Mouse (Mus musculus): ENCODE data around the gene Trhde. TPM values are rescaled to one million over a fixed set of nuclear protein-coding genes. Genes with fewer than 3 reads are reported as not detected.
A peak's percentile ranks its signal among the peaks of the same experiment; 100 is the strongest.

Gene Trhde
- polyA plus RNA-seq, 1 experiment from 2014 or later: 0.12 TPM

DNA sequence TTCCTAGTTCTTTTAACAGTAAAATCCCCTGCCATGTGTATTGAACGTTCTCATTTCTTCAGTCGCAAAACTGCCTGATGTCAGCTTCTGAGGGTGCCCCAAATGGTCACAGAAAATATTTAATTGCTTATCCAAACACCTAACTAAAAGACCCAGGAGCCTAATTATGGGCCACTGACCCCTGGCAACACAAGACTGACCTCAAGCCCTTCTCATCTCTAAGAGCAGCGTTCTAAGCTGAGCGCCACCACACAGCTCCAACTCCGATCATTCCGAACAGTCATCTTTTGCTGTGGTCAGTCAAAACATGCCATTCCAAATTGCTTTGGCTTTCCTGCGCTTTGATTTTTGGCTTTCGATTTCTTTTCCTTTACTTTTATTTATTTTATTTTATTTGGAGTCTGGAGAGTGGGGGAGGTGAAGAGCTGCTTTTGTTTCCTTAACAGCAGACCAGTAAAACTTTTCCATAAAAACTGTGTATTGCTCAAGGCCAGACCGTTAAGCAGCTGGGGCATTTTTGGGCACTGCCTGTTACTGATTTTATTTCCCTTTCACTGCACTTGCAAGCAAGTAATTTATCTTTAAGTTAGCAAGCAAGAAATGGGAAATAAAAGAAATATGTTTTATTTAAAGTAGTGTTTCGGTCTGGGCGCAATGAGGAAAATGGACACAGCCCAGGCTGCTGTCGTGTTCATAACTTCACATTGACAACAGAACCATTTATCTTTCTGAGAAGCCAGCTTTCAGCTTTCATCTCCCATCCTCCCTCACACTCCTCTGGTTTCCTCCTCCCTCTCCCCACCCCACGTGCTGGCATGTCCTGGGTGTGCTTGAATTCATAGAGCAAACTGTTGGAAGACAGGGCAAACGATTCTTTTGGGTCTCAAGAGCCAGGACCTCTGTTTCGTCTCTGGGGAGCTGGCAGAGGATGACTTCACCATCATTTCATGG, 59.1 kb downstream of the Trhde start:
- Histone ChIP-seq H3K4me3 (replicated peaks; ENCODE audit: low read depth, low read length) (no peak overlapping the region), H3K27ac (no peak overlapping the region), H3K4me2 (ENCODE audit: low read length) (peak overlapping the region; percentile 35; the same call in 1 of the 2 replicates), H3K4me1 (replicated peaks; ENCODE audit: insufficient read depth, low read length) (no peaks in the 10 kb centered on the region), H3K36me3 (ENCODE audit: insufficient read depth, low read length) (no peaks in the 10 kb centered on the region), H3K27me3 (ENCODE audit: insufficient read depth, low read length) (no peaks in the 10 kb centered on the region), H3K9me3 (replicated peaks; ENCODE audit: low read length) (no peaks in the 10 kb centered on the region), H3K9ac (ENCODE audit: low read depth, low read length) (no peak overlapping the region)
- ATAC-seq (replicated peaks; ENCODE audit: low FRiP score, low read depth) (no peak), DNase-seq (ENCODE audit: low spot score) (no peak)
- TF ChIP-seq CTCF (IDR thresholded peaks at IDR 0.05; ENCODE audit: low read depth): no peak
- 29% methylated on average over 15 of the region's 15 CpGs for WGBS

DNA sequence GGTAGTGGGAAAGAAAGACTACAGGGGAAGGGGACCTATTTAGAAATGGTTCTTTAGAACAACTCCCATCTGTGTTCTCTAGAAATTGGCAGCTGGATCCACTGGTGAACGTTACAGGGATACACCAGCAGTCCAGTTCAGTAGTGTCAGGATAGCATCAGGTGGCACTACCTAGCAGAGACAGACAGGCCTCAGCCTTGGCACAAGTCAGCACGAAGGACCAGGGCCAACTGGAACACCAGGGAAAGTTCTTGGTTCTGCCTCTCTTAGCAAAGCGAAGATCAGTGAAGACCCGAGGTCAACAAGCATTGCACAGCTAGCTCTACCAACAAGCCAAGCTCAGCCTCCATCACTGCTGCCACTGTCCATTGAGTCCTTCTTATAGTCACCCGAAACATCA, 62.2 kb downstream of the Trhde start:
- WGBS: 89% methylated on average over 5 of the region's 5 CpGs
- ATAC-seq (replicated peaks; ENCODE audit: low FRiP score, low read depth): no peak
- no peak for DNase-seq (ENCODE audit: low spot score)
- no peaks in the 10 kb centered on the region for H3K9me3 ChIP-seq (replicated peaks; ENCODE audit: low read length)
- H3K36me3 ChIP-seq (ENCODE audit: insufficient read depth, low read length): no peaks in the 10 kb centered on the region
- H3K27me3 ChIP-seq (ENCODE audit: insufficient read depth, low read length): no peaks in the 10 kb centered on the region
- no peak overlapping the region for H3K9ac ChIP-seq (ENCODE audit: low read depth, low read length)
- H3K27ac ChIP-seq: no peak overlapping the region
- no peak overlapping the region for H3K4me3 ChIP-seq (replicated peaks; ENCODE audit: low read depth, low read length)
- H3K4me2 ChIP-seq (ENCODE audit: low read length): no peak overlapping the region
- TF ChIP-seq CTCF (IDR thresholded peaks at IDR 0.05; ENCODE audit: low read depth): no peak
- H3K4me1 ChIP-seq (replicated peaks; ENCODE audit: insufficient read depth, low read length): no peaks in the 10 kb centered on the region

DNA sequence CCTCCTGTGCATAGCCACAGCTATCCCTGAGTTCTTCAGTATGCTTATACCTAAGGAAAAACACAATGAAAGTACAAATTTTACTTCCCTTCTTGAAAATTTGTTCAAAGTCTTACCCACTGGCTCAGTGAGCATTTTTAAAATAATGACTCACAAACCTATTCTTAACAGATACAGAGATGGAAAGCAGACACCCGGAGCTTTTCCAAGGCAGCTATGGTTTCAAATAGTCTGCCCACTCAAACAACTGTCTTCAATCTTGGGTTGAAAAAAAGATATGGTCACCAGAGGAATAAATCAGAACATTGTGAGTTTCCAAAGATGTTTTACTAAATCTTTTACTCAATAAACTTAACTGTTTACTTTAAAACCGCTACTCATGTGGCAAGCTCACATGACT, 64.5 kb downstream of the Trhde start:
- no peak overlapping the region for H3K9ac ChIP-seq (ENCODE audit: low read depth, low read length)
- H3K27me3 ChIP-seq (ENCODE audit: insufficient read depth, low read length): no peaks in the 10 kb centered on the region
- no peaks in the 10 kb centered on the region for H3K4me1 ChIP-seq (replicated peaks; ENCODE audit: insufficient read depth, low read length)
- H3K4me3 ChIP-seq (replicated peaks; ENCODE audit: low read depth, low read length): no peak overlapping the region
- DNase-seq (ENCODE audit: low spot score) (no peak), ATAC-seq (replicated peaks; ENCODE audit: low FRiP score, low read depth) (no peak)
- WGBS: 77% methylated on average over 2 of the region's 2 CpGs
- H3K4me2 ChIP-seq (ENCODE audit: low read length): no peak overlapping the region
- H3K36me3 ChIP-seq (ENCODE audit: insufficient read depth, low read length): no peaks in the 10 kb centered on the region
- H3K9me3 ChIP-seq (replicated peaks; ENCODE audit: low read length): no peaks in the 10 kb centered on the region
- no peak for TF ChIP-seq CTCF (IDR thresholded peaks at IDR 0.05; ENCODE audit: low read depth)
- H3K27ac ChIP-seq: no peak overlapping the region

DNA sequence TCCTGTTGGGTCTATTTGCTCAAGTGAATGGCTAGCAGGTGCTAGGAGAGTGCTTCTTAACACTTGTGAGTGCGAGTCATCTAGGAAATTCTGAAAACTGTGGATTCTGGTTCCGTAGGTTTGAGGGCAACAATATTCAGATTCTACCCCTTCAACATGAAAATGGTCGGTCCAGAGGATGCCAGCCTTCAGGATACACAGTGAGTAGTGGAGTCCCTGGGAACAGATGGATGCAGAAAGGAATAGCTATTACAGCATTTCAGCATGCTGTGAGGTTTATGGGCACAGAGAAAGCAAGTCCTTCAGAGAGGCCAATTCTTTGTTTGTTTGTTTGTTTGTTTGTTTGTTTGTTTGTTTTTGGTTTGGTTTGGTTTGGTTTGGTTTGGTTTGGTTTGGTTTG, 65.7 kb downstream of the Trhde start:
- ATAC-seq (replicated peaks; ENCODE audit: low FRiP score, low read depth) (no peak), DNase-seq (ENCODE audit: low spot score) (no peak)
- H3K9ac ChIP-seq (ENCODE audit: low read depth, low read length): no peak overlapping the region
- H3K4me3 ChIP-seq (replicated peaks; ENCODE audit: low read depth, low read length): no peak overlapping the region
- no peak overlapping the region for H3K27ac ChIP-seq
- H3K9me3 ChIP-seq (replicated peaks; ENCODE audit: low read length): no peaks in the 10 kb centered on the region
- H3K4me1 ChIP-seq (replicated peaks; ENCODE audit: insufficient read depth, low read length): no peaks in the 10 kb centered on the region
- 90% methylated on average over 3 of the region's 3 CpGs for WGBS
- no peaks in the 10 kb centered on the region for H3K27me3 ChIP-seq (ENCODE audit: insufficient read depth, low read length)
- no peaks in the 10 kb centered on the region for H3K36me3 ChIP-seq (ENCODE audit: insufficient read depth, low read length)
- no peak overlapping the region for H3K4me2 ChIP-seq (ENCODE audit: low read length)
- no peak for TF ChIP-seq CTCF (IDR thresholded peaks at IDR 0.05; ENCODE audit: low read depth)

DNA sequence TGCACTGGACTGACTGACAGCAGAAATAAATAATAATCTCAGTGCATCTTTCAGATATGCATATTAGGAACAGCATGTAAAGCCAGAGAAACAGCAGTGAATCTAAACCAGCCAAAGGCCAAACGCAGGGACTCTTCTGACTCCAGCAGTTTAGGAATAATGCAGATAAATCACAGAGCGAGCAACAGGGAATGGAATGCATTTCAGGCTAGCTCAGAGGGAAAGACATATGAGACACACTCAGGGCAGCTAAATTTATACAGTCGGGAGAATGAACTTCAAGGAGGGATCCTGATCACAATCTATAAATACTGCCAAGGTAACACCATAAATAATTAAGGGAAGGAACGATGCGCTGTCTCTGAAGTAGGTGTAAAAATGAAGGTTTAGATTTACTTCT, 66.4 kb downstream of the Trhde start:
- Histone ChIP-seq H3K4me3 (replicated peaks; ENCODE audit: low read depth, low read length) (no peak overlapping the region), H3K36me3 (ENCODE audit: insufficient read depth, low read length) (no peaks in the 10 kb centered on the region), H3K4me2 (ENCODE audit: low read length) (no peak overlapping the region), H3K4me1 (replicated peaks; ENCODE audit: insufficient read depth, low read length) (no peaks in the 10 kb centered on the region), H3K9me3 (replicated peaks; ENCODE audit: low read length) (no peaks in the 10 kb centered on the region), H3K9ac (ENCODE audit: low read depth, low read length) (no peak overlapping the region), H3K27me3 (ENCODE audit: insufficient read depth, low read length) (no peaks in the 10 kb centered on the region), H3K27ac (no peak overlapping the region)
- ATAC-seq (replicated peaks; ENCODE audit: low FRiP score, low read depth): no peak
- TF ChIP-seq CTCF (IDR thresholded peaks at IDR 0.05; ENCODE audit: low read depth): no peak
- DNase-seq (ENCODE audit: low spot score): peak; percentile 27
- WGBS: 20% methylated on average over 5 of the region's 5 CpGs

DNA sequence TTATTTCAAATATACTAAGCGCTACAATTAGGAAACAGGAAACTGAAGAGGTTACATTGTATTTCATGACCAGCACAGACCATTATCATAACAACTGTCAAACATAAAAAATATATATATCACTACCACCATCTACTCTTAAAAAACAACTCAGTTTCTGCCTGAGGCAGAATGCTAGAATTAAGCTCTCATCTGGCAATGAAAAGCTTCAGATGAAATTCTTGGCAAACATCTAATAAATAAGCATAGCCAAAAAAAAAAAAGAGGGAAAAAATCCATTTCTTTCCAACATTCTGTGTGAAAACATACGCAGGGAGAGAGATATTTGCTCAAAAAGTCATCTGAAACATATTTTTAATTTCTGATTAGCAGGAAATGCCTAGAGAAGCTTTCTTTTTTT, 67.0 kb downstream of the Trhde start:
- H3K4me3 ChIP-seq (replicated peaks; ENCODE audit: low read depth, low read length): no peak overlapping the region
- no peak overlapping the region for H3K4me2 ChIP-seq (ENCODE audit: low read length)
- H3K27ac ChIP-seq: no peak overlapping the region
- 77% methylated on average over 2 of the region's 2 CpGs for WGBS
- no peak overlapping the region for H3K9ac ChIP-seq (ENCODE audit: low read depth, low read length)
- H3K9me3 ChIP-seq (replicated peaks; ENCODE audit: low read length): no peaks in the 10 kb centered on the region
- DNase-seq (ENCODE audit: low spot score) (no peak), ATAC-seq (replicated peaks; ENCODE audit: low FRiP score, low read depth) (no peak)
- no peaks in the 10 kb centered on the region for H3K36me3 ChIP-seq (ENCODE audit: insufficient read depth, low read length)
- H3K27me3 ChIP-seq (ENCODE audit: insufficient read depth, low read length): no peaks in the 10 kb centered on the region
- no peak for TF ChIP-seq CTCF (IDR thresholded peaks at IDR 0.05; ENCODE audit: low read depth)
- no peaks in the 10 kb centered on the region for H3K4me1 ChIP-seq (replicated peaks; ENCODE audit: insufficient read depth, low read length)

Measured in kidney, postnatal 0 days (tissue).